Mouse (Mus musculus) ES-E14 (cell line): ENCODE measurements around the gene Oxld1.

ENCODE experiments used
- ZC3H11A ChIP-seq: IDR thresholded peaks from 2 replicates; pipeline ENCODE4 v1.6.1; 2012; ENCODE audit warnings: low read depth, mild to moderate bottlenecking, inconsistent platforms, low read length, borderline replicate concordance
- ZNF384 ChIP-seq: IDR thresholded peaks from 2 replicates; pipeline ENCODE4 v1.6.1; 2012; ENCODE audit warnings: low read depth, low read length, inconsistent platforms

DNA sequence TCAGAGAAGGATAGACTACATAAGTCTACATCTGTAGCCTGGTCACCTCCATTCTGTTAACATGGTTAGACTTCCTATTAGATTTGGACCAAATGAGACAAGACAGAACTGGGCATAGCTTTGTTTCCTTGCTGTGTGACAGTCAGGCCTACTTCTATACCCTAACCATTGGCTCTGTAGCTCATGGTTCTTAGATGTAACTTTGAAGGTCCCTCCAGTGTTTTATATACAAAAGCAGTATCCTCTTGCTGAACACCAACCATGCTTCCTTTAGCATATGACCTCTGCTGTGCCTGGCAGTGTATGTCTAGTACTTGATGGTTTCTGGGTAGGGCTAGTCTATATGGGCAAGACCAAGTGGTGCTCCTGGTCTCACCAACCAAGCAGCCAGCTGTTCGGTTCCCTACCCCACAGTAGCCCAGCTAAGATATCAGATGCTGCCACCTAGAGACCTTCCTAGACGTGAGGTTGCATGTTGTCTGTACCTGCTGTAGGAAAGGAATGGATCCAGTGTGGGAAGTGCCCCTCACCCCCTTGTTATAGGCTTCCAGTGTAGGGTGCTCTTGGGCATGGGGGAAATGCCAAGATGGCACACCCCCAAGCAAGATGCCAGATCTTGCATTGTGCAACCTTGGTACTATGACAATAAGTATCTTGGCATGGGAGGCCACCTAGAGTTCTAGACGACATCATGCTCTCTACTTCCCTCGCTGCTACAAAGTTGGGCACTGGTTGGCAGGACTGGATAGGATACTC is 32.6 kb upstream of the Oxld1 start:
- TF ChIP-seq ZC3H11A: no peak
- no peak for TF ChIP-seq ZNF384
